Mouse (Mus musculus) lung, postnatal 0 days (tissue): ENCODE data around the gene Mvb12a. TPM values are rescaled to one million over a fixed set of nuclear protein-coding genes. Genes with fewer than 3 reads are reported as not detected.

Experiments used
- ATAC-seq: fragments of 200-750 bp; cut with Nextera tagmentation; 2 replicates; pipeline ENCODE4 v1.8.0; 2017; ENCODE audit warnings: moderate library complexity
- DNase-seq: peaks from one replicate; pipeline ENCODE4 v3.0.0-alpha.2; 2016; ENCODE audit warnings: low spot score
- H3K27ac ChIP-seq: fragments of 300-500 bp; sonication (generic); 2 replicates; pipeline ENCODE4 v1.5.1; 2014; ENCODE audit warnings: antibody characterized with exemption, mild to moderate bottlenecking, low read length, mixed read lengths
- H3K27me3 ChIP-seq: fragments of 300-500 bp; sonication (generic); replicated peaks from 2 replicates; pipeline ENCODE4 v1.6.1; 2014; ENCODE audit warnings: low read length, mixed read lengths; ENCODE audit not compliant: insufficient read depth
- H3K36me3 ChIP-seq: fragments of 300-500 bp; sonication (generic); 2 replicates; pipeline ENCODE4 v1.6.1; 2014; ENCODE audit warnings: low read length, mixed read lengths; ENCODE audit not compliant: insufficient read depth
- H3K4me1 ChIP-seq: fragments of 300-500 bp; sonication (generic); 2 replicates; pipeline ENCODE4 v1.6.1; 2014; ENCODE audit warnings: antibody characterized with exemption, low read depth, low read length, mixed read lengths; ENCODE audit not compliant: insufficient read depth
- H3K4me2 ChIP-seq: fragments of 300-500 bp; sonication (generic); replicated peaks from 2 replicates; pipeline ENCODE4 v1.6.1; 2014; ENCODE audit warnings: low read depth, mild to moderate bottlenecking, low read length, moderate library complexity, mixed read lengths
- H3K4me3 ChIP-seq: fragments of 300-500 bp; sonication (generic); 2 replicates; pipeline ENCODE4 v1.5.1; 2014; ENCODE audit warnings: low read depth, low read length
- H3K9ac ChIP-seq: fragments of 300-500 bp; sonication (generic); replicated peaks from 2 replicates; pipeline ENCODE4 v1.6.1; 2014; ENCODE audit warnings: low read depth, mild to moderate bottlenecking
- H3K9me3 ChIP-seq: fragments of 300-500 bp; sonication (generic); 2 replicates; pipeline ENCODE4 v1.6.1; 2016; ENCODE audit warnings: low read length, mixed read lengths
- CTCF ChIP-seq: IDR thresholded peaks from 2 replicates; pipeline ENCODE4 v1.5.1; 2016; ENCODE audit warnings: antibody characterized with exemption, mild to moderate bottlenecking
- EP300 ChIP-seq: IDR thresholded peaks from 2 replicates; pipeline ENCODE4 v1.6.1; 2016; ENCODE audit warnings: antibody characterized with exemption, mild to moderate bottlenecking, control low read depth
- WGBS: fragments of 180-500 bp; shearing (Covaris S2); extraction: QIAGEN DNeasy Blood & Tissue Kit; methylation state at CpG from one replicate; pipeline ENCODE4 v1.1.7; 2014; 5-methylcytosine and 5-hydroxymethylcytosine counted together
- polyA plus RNA-seq: library from polyadenylated mRNA; unstranded; fragments of >200 nt; fragmentation: Nextera tagmentation; extraction: Ambion mirVana; gene quantifications from 2 replicates; pipeline ENCODE4 v1.2.1, GENCODE M21; 2015

Mvb12a gene
- polyA plus RNA-seq, 1 experiment from 2014 or later = 112 TPM

DNA sequence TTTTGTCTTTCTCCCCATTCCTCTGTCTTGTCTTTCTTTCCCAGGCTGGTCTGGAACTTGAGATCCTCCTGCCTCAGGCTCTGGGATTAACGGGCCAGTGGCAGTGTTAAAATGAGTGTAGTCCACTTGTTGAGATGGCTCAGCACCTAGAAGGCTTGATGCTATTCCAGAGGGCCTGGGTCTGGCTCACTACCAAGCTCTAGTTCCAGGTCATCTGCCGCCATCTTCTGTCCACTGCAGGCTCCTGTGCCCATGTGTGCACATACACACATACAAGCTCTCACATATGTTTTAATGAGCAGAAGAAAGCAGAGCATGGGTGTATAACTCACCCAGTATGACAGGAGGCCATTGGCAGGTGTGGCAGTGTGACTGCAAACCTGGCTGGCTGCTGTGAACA is 29.4 kb downstream of the Mvb12a start:
- no peak for ATAC-seq
- Histone ChIP-seq H3K4me3 (no peak overlapping the region), H3K36me3 (no peaks in the 10 kb centered on the region), H3K9me3 (no peaks in the 10 kb centered on the region), H3K27ac (no peak overlapping the region), H3K4me2 (no peak overlapping the region), H3K27me3 (no peaks in the 10 kb centered on the region), H3K4me1 (peaks cover 10% of the 10 kb centered on the region; the same call in 1 of the 2 replicates), H3K9ac (no peak overlapping the region)
- DNase-seq = no peak
- no peak for TF ChIP-seq EP300
- TF ChIP-seq CTCF = no peak
- WGBS = 82% methylated on average over 2 of the region's 2 CpGs

DNA sequence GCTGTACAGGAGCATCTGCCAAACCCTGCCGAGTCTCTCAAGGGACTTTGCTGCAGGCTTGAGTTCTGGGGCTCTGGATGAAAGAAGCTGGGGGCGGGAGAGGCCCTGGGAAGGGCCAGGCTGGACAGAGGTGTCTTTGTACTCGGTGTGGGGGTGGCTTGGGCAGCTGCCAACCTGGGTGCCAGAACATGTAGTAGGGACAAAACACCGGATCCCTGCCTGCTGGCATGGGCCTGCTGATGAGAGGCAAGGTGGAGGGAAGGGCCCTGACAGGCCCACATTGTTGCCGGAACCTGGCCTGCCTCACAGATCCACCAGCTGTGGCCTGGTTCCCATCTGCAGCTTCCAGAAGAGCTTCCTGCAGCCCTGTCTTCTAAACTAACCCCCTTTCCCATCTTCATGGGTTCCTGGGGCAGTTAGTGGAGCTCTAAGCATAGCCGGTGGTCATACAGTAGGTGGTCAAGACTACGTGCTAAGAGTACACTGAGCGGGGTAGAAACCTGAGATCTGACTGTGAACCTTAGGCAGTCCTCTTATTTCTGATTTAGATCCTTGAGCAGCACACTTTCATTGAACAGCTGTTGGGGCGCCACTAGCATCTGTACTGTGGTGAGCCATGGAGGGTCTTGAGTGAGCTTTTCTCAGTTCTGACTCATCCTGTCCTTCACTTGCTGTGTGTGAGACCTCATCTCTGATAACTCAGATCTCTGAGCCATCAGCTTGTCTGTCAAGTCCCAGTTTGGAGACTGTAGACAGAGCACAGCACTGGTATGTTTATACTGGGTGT is 30.3 kb downstream of the Mvb12a start:
- Histone ChIP-seq H3K36me3 (no peaks in the 10 kb centered on the region), H3K9me3 (no peaks in the 10 kb centered on the region), H3K4me1 (peaks cover 10% of the 10 kb centered on the region; the same call in 1 of the 2 replicates), H3K4me3 (no peak overlapping the region), H3K27ac (no peak overlapping the region), H3K27me3 (no peaks in the 10 kb centered on the region), H3K9ac (no peak overlapping the region), H3K4me2 (no peak overlapping the region)
- ATAC-seq (no peak), DNase-seq (peak; percentile 50)
- 56% methylated on average over 9 of the region's 9 CpGs for WGBS
- TF ChIP-seq CTCF (no peak), EP300 (no peak)

DNA sequence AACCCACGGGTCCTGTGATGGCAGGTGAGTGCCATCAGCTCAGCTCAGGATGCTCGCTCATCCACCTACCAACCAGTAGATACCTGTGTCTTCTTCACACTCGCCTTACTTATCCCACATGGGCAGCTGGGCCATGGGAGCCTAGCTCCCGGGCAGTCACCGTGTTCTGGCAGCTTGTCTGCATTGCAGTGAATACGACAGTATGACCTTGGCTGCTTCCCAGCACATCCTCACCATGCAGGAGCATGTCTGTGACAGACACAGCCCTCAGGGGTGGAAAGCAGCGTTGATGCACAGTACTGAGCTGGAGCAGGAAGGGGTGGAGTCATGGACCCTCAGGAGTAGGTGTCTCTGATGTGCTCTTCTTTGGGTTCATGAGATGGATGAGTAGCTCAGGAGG is 31.7 kb downstream of the Mvb12a start:
- ATAC-seq (no peak), DNase-seq (no peak)
- no peak for TF ChIP-seq EP300
- TF ChIP-seq CTCF = no peak

DNA sequence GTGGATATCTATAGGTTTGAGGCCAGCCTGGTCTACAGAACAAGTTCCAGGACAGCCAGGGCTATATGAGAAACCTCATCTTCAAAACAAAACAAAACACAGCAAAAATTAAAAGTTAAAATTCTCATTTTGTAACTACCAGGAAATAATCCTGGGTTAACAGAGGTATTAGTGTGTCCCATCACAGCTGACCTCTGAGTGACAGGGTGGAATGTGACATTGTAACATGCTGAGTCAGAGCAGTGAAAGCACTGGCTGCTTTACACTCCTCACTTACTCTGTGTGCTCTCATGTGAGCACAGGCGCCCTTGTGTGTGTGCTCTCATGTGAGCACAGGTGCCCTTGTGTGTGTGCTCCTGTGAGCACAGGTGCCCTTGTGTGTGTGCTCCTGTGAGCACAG is 32.3 kb downstream of the Mvb12a start:
- ATAC-seq = no peak
- H3K36me3 ChIP-seq = no peaks in the 10 kb centered on the region
- peak; percentile 16 for DNase-seq
- no peak overlapping the region for H3K27ac ChIP-seq
- no peak for TF ChIP-seq CTCF
- no peak for TF ChIP-seq EP300
- no peak overlapping the region for H3K4me3 ChIP-seq
- 46% methylated on average over 1 of the region's 1 CpGs for WGBS
- H3K4me1 ChIP-seq = no peaks in the 10 kb centered on the region
- no peaks in the 10 kb centered on the region for H3K9me3 ChIP-seq
- no peak overlapping the region for H3K9ac ChIP-seq
- no peak overlapping the region for H3K4me2 ChIP-seq
- no peaks in the 10 kb centered on the region for H3K27me3 ChIP-seq

More for the DNA sequence above, 31.7 kb downstream of the Mvb12a start:
- Histone ChIP-seq H3K36me3 (no peaks in the 10 kb centered on the region), H3K4me2 (no peak overlapping the region), H3K4me1 (no peaks in the 10 kb centered on the region), H3K9me3 (no peaks in the 10 kb centered on the region), H3K27me3 (no peaks in the 10 kb centered on the region), H3K27ac (no peak overlapping the region), H3K4me3 (no peak overlapping the region), H3K9ac (no peak overlapping the region)
- WGBS = 63% methylated on average over 7 of the region's 7 CpGs

DNA sequence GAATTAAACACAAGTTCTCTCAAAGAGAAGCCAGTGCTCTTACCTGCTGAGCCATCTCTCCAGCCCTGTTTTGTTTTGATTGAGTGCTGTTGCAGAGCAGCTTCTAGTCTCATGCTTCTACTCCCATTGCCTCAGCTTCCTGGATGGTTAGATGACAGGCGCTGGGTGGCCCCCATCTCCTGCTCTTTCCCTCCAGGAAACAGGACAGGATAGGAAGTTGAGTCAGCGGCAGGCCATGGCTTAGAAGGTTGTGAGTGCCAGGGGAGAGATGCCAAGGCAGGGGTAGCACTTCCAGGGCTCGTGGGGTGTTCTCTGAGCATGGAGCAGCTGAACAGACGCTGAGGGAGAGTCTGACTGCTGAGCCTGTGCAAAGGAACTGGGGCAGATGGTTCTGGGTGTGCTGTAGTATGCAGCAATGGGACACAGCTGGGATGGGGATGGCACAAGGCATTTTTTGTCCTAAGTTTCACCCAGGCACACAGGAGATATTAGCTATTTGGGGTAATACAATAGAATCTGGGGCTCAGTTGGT is 35.2 kb downstream of the Mvb12a start:
- no peak overlapping the region for H3K9ac ChIP-seq
- WGBS = 40% methylated on average over 4 of the region's 4 CpGs
- no peaks in the 10 kb centered on the region for H3K36me3 ChIP-seq
- no peak for DNase-seq
- no peak overlapping the region for H3K4me2 ChIP-seq
- H3K4me3 ChIP-seq = no peak overlapping the region
- no peak for ATAC-seq
- no peak overlapping the region for H3K27ac ChIP-seq
- no peaks in the 10 kb centered on the region for H3K9me3 ChIP-seq
- TF ChIP-seq CTCF (no peak), EP300 (no peak)
- H3K4me1 ChIP-seq = no peaks in the 10 kb centered on the region
- no peaks in the 10 kb centered on the region for H3K27me3 ChIP-seq

DNA sequence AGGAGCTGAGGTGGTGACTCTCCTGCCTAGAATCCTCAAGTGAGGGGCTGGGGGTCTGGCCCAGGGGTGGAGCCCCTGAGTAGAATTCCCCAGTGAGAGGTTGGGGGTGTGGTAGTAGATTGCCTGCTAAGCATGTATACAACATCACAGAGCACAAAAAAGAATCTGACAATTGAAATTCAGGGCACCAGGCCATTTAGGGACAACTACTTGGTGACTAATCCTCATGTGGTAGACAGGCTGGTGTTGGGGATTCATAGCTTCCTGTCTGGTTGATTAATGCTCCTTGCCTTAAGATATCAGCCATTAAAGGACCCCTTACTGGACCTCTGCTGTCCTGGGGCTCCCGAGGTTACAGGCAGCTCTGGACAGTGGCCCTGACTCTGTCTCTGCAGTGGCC is 36.3 kb downstream of the Mvb12a start:
- H3K4me2 ChIP-seq = no peak overlapping the region
- H3K27ac ChIP-seq = no peak overlapping the region
- no peaks in the 10 kb centered on the region for H3K4me1 ChIP-seq
- H3K36me3 ChIP-seq = no peaks in the 10 kb centered on the region
- TF ChIP-seq EP300 (no peak), CTCF (no peak)
- ATAC-seq (no peak), DNase-seq (no peak)
- H3K27me3 ChIP-seq = no peaks in the 10 kb centered on the region
- no peak overlapping the region for H3K4me3 ChIP-seq
- no peaks in the 10 kb centered on the region for H3K9me3 ChIP-seq
- 75% methylated on average over 1 of the region's 1 CpGs for WGBS
- no peak overlapping the region for H3K9ac ChIP-seq
